Mouse (Mus musculus) thymus, adult 2 months (tissue): ENCODE measurements around the gene Hoxa7. TPM values are rescaled to one million over a fixed set of nuclear protein-coding genes. Genes with fewer than 3 reads are reported as not detected.

ENCODE experiments used
- DNase-seq: peaks from one replicate; pipeline ENCODE4 v3.0.0; 2021
- H3K27ac ChIP-seq: fragments of 200-500 bp; 2 replicates; pipeline ENCODE4 v1.5.1; 2012; ENCODE audit warnings: low read length, control low read depth; ENCODE audit not compliant: control insufficient read depth, insufficient read depth
- H3K27me3 ChIP-seq: fragments of 200-500 bp; 2 replicates; pipeline ENCODE4 v1.6.1; 2012; ENCODE audit warnings: mild to moderate bottlenecking, low read length, moderate library complexity, mixed read lengths; ENCODE audit not compliant: control insufficient read depth, insufficient read depth
- H3K36me3 ChIP-seq: fragments of 200-500 bp; 2 replicates; pipeline ENCODE4 v1.6.1; 2012; ENCODE audit warnings: mild to moderate bottlenecking, low read length, moderate library complexity; ENCODE audit not compliant: control insufficient read depth, insufficient read depth
- H3K4me1 ChIP-seq: fragments of 200-500 bp; replicated peaks from 2 replicates; pipeline ENCODE4 v1.6.1; 2012; ENCODE audit warnings: low read length; ENCODE audit not compliant: control insufficient read depth, insufficient read depth
- H3K4me3 ChIP-seq: fragments of 200-500 bp; 2 replicates; pipeline ENCODE4 v1.5.1; 2012; ENCODE audit warnings: mild to moderate bottlenecking, low read length, control low read depth, moderate library complexity; ENCODE audit not compliant: control insufficient read depth, insufficient read depth
- CTCF ChIP-seq: fragments of 200-500 bp; IDR thresholded peaks from 2 replicates; pipeline ENCODE4 v1.5.1; 2012; ENCODE audit warnings: mild to moderate bottlenecking, control low read depth, low read length, moderate library complexity, borderline replicate concordance; ENCODE audit not compliant: control insufficient read depth, poor library complexity, insufficient read depth; ENCODE audit errors: extremely low read depth
- POLR2A ChIP-seq: fragments of 200-500 bp; IDR thresholded peaks from 2 replicates; pipeline ENCODE4 v1.6.1; 2012; ENCODE audit warnings: mild to moderate bottlenecking, low read length, control low read depth, moderate library complexity; ENCODE audit not compliant: control insufficient read depth, poor library complexity, insufficient read depth; ENCODE audit errors: extremely low read depth
- WGBS: fragments of 180-500 bp; shearing (Covaris S2); methylation state at CpG from one replicate; pipeline ENCODE4 v1.1.7; 2018; 5-methylcytosine and 5-hydroxymethylcytosine counted together
- polyA plus RNA-seq: library from polyadenylated mRNA; depleted of rRNA; stranded (reverse); fragments of >200 nt; gene quantifications from 2 replicates; pipeline ENCODE4 v1.2.3, GENCODE M21; 2012

Gene Hoxa7
- polyA plus RNA-seq, 1 experiment, result 2.5 TPM

GRCm38 (mm10) chr6:52171331-52171730, 50.3 kb downstream of the Hoxa7 start:
- no peak for TF ChIP-seq CTCF
- TF ChIP-seq POLR2A, result no peak
- 90% methylated on average over 4 of the region's 4 CpGs for WGBS
- Histone ChIP-seq H3K4me1 (no peaks in the 10 kb centered on the region), H3K36me3 (no peaks in the 10 kb centered on the region), H3K27ac (no peak overlapping the region), H3K4me3 (no peak overlapping the region), H3K27me3 (0 out of 2 replicates have a peak, but pooled peaks cover 2% of the 10 kb centered on the region)
- no peak for DNase-seq

- no peak overlapping the region for H3K27ac ChIP-seq
- H3K4me1 ChIP-seq, result no peaks in the 10 kb centered on the region
- 0 out of 2 replicates have a peak, but pooled peaks cover 2% of the 10 kb centered on the region for H3K27me3 ChIP-seq
- no peak overlapping the region for H3K4me3 ChIP-seq
- no peak for TF ChIP-seq POLR2A
- no peak for TF ChIP-seq CTCF
- no peak for DNase-seq
- 81% methylated on average over 5 of the region's 5 CpGs for WGBS
- H3K36me3 ChIP-seq, result no peaks in the 10 kb centered on the region
Observed at GRCm38 (mm10) chr6:52170898-52171223, 50.8 kb downstream of the Hoxa7 start.

GRCm38 (mm10) chr6:52170166-52170897, 51.3 kb downstream of the Hoxa7 start:
- TF ChIP-seq POLR2A (no peak), CTCF (no peak)
- Histone ChIP-seq H3K4me1 (no peaks in the 10 kb centered on the region), H3K36me3 (no peaks in the 10 kb centered on the region), H3K27ac (no peak overlapping the region), H3K27me3 (0 out of 2 replicates have a peak, but pooled peaks cover 2% of the 10 kb centered on the region), H3K4me3 (no peak overlapping the region)
- no peak for DNase-seq
- 92% methylated on average over 40 of the region's 40 CpGs for WGBS

GRCm38 (mm10) chr6:52169499-52170165, 52.0 kb downstream of the Hoxa7 start:
- TF ChIP-seq POLR2A (no peak), CTCF (no peak)
- Histone ChIP-seq H3K27me3 (peaks cover 2% of the 10 kb centered on the region; the same call in 1 of the 2 replicates), H3K4me3 (no peak overlapping the region), H3K27ac (no peak overlapping the region), H3K4me1 (no peaks in the 10 kb centered on the region), H3K36me3 (no peaks in the 10 kb centered on the region)
- 92% methylated on average over 16 of the region's 16 CpGs for WGBS
- no peak for DNase-seq

GRCm38 (mm10) chr6:52168191-52169055, 53.2 kb downstream of the Hoxa7 start:
- no peaks in the 10 kb centered on the region for H3K4me1 ChIP-seq
- H3K27me3 ChIP-seq, result peaks cover 2% of the 10 kb centered on the region
- H3K4me3 ChIP-seq, result no peak overlapping the region
- no peaks in the 10 kb centered on the region for H3K36me3 ChIP-seq
- no peak for TF ChIP-seq CTCF
- no peak for TF ChIP-seq POLR2A
- no peak overlapping the region for H3K27ac ChIP-seq
- DNase-seq, result no peak
- 92% methylated on average over 42 of the region's 42 CpGs for WGBS

GRCm38 (mm10) chr6:52167736-52168161, 53.9 kb downstream of the Hoxa7 start:
- DNase-seq, result no peak
- Histone ChIP-seq H3K27me3 (peaks cover 4% of the 10 kb centered on the region), H3K27ac (peak overlapping the region; percentile 51; the same call in 1 of the 2 replicates), H3K4me3 (no peak overlapping the region), H3K4me1 (no peaks in the 10 kb centered on the region), H3K36me3 (no peaks in the 10 kb centered on the region)
- TF ChIP-seq POLR2A (no peak), CTCF (no peak)
- 95% methylated on average over 14 of the region's 14 CpGs for WGBS
